Mouse (Mus musculus) c-Kit-positive CD71-negative TER-119-negative erythroid progenitor cells, embryonic 14.5 days (primary cell): ENCODE results near the gene Pcbp2.
A peak's percentile ranks its signal among the peaks of the same experiment; 100 is the strongest.

Experiments
- DNase-seq: peaks from one replicate; pipeline ENCODE4 v3.0.0-alpha.2; 2013; ENCODE audit warnings: low read depth

The Pcbp2 gene

GRCm38 (mm10) chr15:102470183-102470604, at the start of gene Pcbp2:
TSS of gene Pcbp2 (plus strand) at chr15:102470539.
- DNase-seq: peak; percentile 93

GRCm38 (mm10) chr15:102420986-102421385, 49.4 kb upstream of the Pcbp2 start:
- DNase-seq: no peak

- DNase-seq: peak; percentile 72
Measured at GRCm38 (mm10) chr15:102421437-102421836, 48.9 kb upstream of the Pcbp2 start.

- no peak for DNase-seq
Measured at GRCm38 (mm10) chr15:102423602-102424240, 46.6 kb upstream of the Pcbp2 start.

GRCm38 (mm10) chr15:102424657-102425056, 45.7 kb upstream of the Pcbp2 start:
- no peak for DNase-seq

- DNase-seq: no peak
Measured at GRCm38 (mm10) chr15:102426963-102427362, 43.4 kb upstream of the Pcbp2 start.

- DNase-seq: no peak
Measured at GRCm38 (mm10) chr15:102432046-102432445, 38.3 kb upstream of the Pcbp2 start.

- no peak for DNase-seq
Measured at GRCm38 (mm10) chr15:102433173-102433572, 37.2 kb upstream of the Pcbp2 start.

GRCm38 (mm10) chr15:102442490-102442889, 27.8 kb upstream of the Pcbp2 start:
- DNase-seq: peak; percentile 85

- DNase-seq: no peak
Measured at GRCm38 (mm10) chr15:102445146-102445545, 25.2 kb upstream of the Pcbp2 start, which contains the start of gene Amhr2. TSS of gene Amhr2 (plus strand) at chr15:102445367.

GRCm38 (mm10) chr15:102446448-102446847, 23.9 kb upstream of the Pcbp2 start:
- DNase-seq: no peak

- no peak for DNase-seq
Measured at GRCm38 (mm10) chr15:102449366-102449765, 21.0 kb upstream of the Pcbp2 start.

- DNase-seq: no peak
Measured at GRCm38 (mm10) chr15:102450928-102451327, 19.4 kb upstream of the Pcbp2 start.

GRCm38 (mm10) chr15:102451666-102452430, 18.5 kb upstream of the Pcbp2 start:
- no peak for DNase-seq

GRCm38 (mm10) chr15:102455993-102456392, 14.3 kb upstream of the Pcbp2 start:
- DNase-seq: no peak

- DNase-seq: peak; percentile 36
Measured at GRCm38 (mm10) chr15:102458050-102458736, 12.1 kb upstream of the Pcbp2 start.

GRCm38 (mm10) chr15:102458904-102459317, 11.4 kb upstream of the Pcbp2 start, which contains the start of gene Prr13:
TSS of gene Prr13 (plus strand) at chr15:102459028.
- DNase-seq: peak; percentile 97

GRCm38 (mm10) chr15:102459381-102459780, 11.0 kb upstream of the Pcbp2 start:
- DNase-seq: no peak

- DNase-seq: no peak
Measured at GRCm38 (mm10) chr15:102459847-102460246, 10.5 kb upstream of the Pcbp2 start.

- no peak for DNase-seq
Measured at GRCm38 (mm10) chr15:102460409-102460808, 9.9 kb upstream of the Pcbp2 start.

GRCm38 (mm10) chr15:102460971-102461370, 9.4 kb upstream of the Pcbp2 start:
- DNase-seq: no peak

- DNase-seq: no peak
Measured at GRCm38 (mm10) chr15:102461430-102462075, 8.8 kb upstream of the Pcbp2 start.
